Mouse (Mus musculus): ENCODE measurements around the gene 1110008L16Rik.
"Not testable (repeated sequence)": the region's sequence is repeated elsewhere in the genome, so short reads cannot be mapped to it uniquely, and the experiment has no call there.

GRCm38 (mm10) chr12:55263385-55263784 lies 36.0 kb upstream of the 1110008L16Rik start:
- not testable (repeated sequence) for TF ChIP-seq CTCF (IDR thresholded peaks at IDR 0.05; ENCODE audit: control insufficient read depth, insufficient read depth, low read length); POLR2A (IDR thresholded peaks at IDR 0.05; ENCODE audit: borderline replicate concordance, control insufficient read depth, low read depth, low read length)
